Mouse (Mus musculus) C2C12 (cell line): ENCODE data around the gene Fbxo22.

ENCODE experiments used
- CEBPB ChIP-seq: IDR thresholded peaks from one replicate; pipeline ENCODE4 v1.6.1; 2011; ENCODE audit warnings: low read depth, mild to moderate bottlenecking, control low read depth, moderate library complexity
- CTCF ChIP-seq: IDR thresholded peaks from one replicate; pipeline ENCODE4 v1.5.1; 2011; ENCODE audit not compliant: control insufficient read depth, insufficient read depth, insufficient read length
- FOSL1 ChIP-seq: IDR thresholded peaks from one replicate; pipeline ENCODE4 v1.8.0; 2011; ENCODE audit warnings: mild to moderate bottlenecking, low read length; ENCODE audit not compliant: poor library complexity, insufficient read depth, severe bottlenecking
- MAX ChIP-seq: IDR thresholded peaks from one replicate; pipeline ENCODE4 v1.6.1; 2011; ENCODE audit warnings: mild to moderate bottlenecking, control low read depth
- MYOD1 ChIP-seq: IDR thresholded peaks from one replicate; pipeline ENCODE4 v1.6.1; 2011; ENCODE audit warnings: low read depth; ENCODE audit not compliant: control insufficient read depth, insufficient read length
- USF1 ChIP-seq: IDR thresholded peaks from one replicate; pipeline ENCODE4 v1.6.1; 2011; ENCODE audit warnings: low read depth, mild to moderate bottlenecking, control low read depth, moderate library complexity

DNA sequence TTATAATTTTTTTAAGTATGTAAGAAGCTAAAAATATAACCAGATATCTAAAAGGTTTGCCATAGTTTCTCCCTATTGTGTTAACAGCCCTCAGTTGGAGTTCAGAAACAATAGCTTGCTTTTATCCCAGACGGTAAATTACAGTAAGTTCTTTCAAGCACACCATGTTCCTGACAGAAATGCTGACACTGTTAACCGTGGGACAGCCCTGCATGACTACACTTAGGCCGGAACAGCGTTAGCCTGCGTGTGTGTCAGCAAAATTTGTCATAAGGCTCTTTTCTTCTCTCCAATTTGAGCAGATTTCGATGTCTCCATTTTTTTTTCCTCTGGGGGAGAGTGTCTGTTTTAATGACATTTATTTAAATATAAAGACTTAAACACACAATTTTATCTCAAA lies 51.0 kb downstream of the Fbxo22 start:
- TF ChIP-seq CTCF (no peak), MYOD1 (no peak), MAX (no peak), USF1 (no peak), CEBPB (no peak), FOSL1 (no peak)
